Mouse (Mus musculus): ENCODE measurements around the gene Sprn.

GRCm38 (mm10) chr7:140169386-140169785 lies 14.7 kb upstream of the Sprn start:
- TF ChIP-seq CTCF (IDR thresholded peaks at IDR 0.05; ENCODE audit: extremely low read depth, insufficient read depth, insufficient read length, insufficient replicate concordance) (no peak), POLR2A (IDR thresholded peaks at IDR 0.05; ENCODE audit: low read depth, low read length) (no peak)

All from spleen, adult 2 months (tissue).